ENCODE assay signal across 16 mouse cellular contexts in the genomic region with DNA sequence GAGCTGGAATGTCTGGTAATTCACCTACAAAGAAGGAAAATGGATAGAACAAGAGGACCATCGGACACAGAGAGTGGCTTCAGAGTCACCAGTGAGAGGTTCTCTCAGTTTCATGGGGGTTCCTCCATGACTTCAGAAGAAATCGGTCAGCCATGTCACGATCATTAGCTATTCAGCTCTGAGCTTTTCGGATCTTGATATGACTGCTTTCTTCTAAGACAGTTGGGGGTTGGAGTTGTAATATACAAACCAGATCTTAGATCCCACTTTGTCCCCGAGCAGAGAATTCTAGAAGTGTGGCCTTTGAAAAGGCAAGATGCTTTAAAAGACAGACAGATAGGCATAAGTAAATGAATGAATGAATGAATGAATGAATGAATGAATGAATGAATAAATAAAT.
"Had no signal": no experiment of that assay in that cellular context is flagged by ENCODE, and none has a peak within 500 bp of the region (broad histone marks: within the 10 kb centered on the region; RNA-seq: fewer than 3 reads in every experiment).

No protein-coding gene starts in this region.

- H3K36me3 ChIP-seq: neural tube, embryonic 13.5 days; neural tube, embryonic 15.5 days; stomach, embryonic 15.5 days had no signal

- DNase-seq: retina, postnatal 1 day; right cerebral cortex, adult 18-20 months; right cerebral cortex, postnatal 14 days; right cerebral cortex, postnatal 25 days; right cerebral cortex, postnatal 4 days; spleen, adult 18-20 months; thymus, adult 18-20 months; thymus, adult 2 months; thymus, postnatal 14 days; thymus, postnatal 25 days; thymus, postnatal 36 days; thymus, postnatal 4 days had no signal

- H3K4me1 ChIP-seq: neural tube, embryonic 13.5 days; neural tube, embryonic 15.5 days; stomach, embryonic 15.5 days had no signal

- H3K4me2 ChIP-seq: neural tube, embryonic 13.5 days; neural tube, embryonic 15.5 days; stomach, embryonic 15.5 days had no signal

- H3K27me3 ChIP-seq: stomach, embryonic 15.5 days had no signal

- H3K4me3 ChIP-seq: neural tube, embryonic 13.5 days; neural tube, embryonic 15.5 days; stomach, embryonic 15.5 days had no signal

- H3K9me3 ChIP-seq: neural tube, embryonic 13.5 days; neural tube, embryonic 15.5 days; stomach, embryonic 15.5 days had no signal

- H3K9ac ChIP-seq: neural tube, embryonic 13.5 days; neural tube, embryonic 15.5 days; stomach, embryonic 15.5 days had no signal

- H3K27ac ChIP-seq: neural tube, embryonic 13.5 days; neural tube, embryonic 15.5 days; stomach, embryonic 15.5 days; stomach, postnatal 0 days had no signal
